Comparison of ENCODE assay signal across 26 mouse cellular contexts in the genomic region with DNA sequence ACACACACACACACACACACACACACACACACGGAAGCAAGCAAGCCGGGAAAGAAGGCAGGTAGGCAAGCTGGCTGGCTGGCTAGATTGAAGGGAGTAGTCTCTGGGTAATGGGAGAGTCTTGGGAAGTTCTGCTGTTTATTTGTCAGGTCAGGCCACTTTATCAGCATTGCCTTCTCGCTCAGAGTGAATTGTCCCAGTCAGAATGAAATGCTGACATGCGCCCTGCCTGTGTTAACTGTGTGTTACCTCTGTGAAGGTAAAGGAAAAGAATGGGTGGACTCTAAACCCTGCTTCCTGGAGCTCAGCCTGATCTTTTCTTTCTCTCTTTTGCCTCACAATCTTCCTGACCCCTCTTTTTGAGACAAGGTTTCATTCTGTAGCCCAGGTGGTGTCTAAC. TPM values are rescaled to one million over a fixed set of nuclear protein-coding genes. Genes with fewer than 3 reads are reported as not detected.
DNase-seq lines count a peak whose midpoint lies in the region; ATAC-seq and TF ChIP-seq lines count a peak whose summit lies in the region.
"Had no signal": no experiment of that assay in that cellular context is flagged by ENCODE, and none has a peak within 500 bp of the region (broad histone marks: within the 10 kb centered on the region; RNA-seq: fewer than 3 reads in every experiment).

No protein-coding gene starts in this region.

- WGBS in intestine, embryonic 15.5 days: 21% methylated on average over 4 of the region's 4 CpGs
- WGBS in liver, embryonic 11.5 days: 36% methylated on average over 4 of the region's 4 CpGs
- WGBS in liver, postnatal 0 days (ENCODE audit: insufficient replicate concordance): 46% methylated on average over 4 of the region's 4 CpGs
- WGBS in stomach, postnatal 0 days: 22% methylated on average over 3 of the region's 4 CpGs
- WGBS in cerebellum, adult 2 months: 66% methylated on average over 4 of the region's 4 CpGs

- H3K36me3 ChIP-seq in intestine, embryonic 15.5 days: no peaks in the 10 kb centered on the region
- no peaks in the 10 kb centered on the region for H3K36me3 ChIP-seq in liver, embryonic 11.5 days (ENCODE audit: control insufficient read depth, insufficient read depth, low read length)
- no peaks in the 10 kb centered on the region for H3K36me3 ChIP-seq in liver, postnatal 0 days (replicated peaks; ENCODE audit: insufficient read depth, low read length)
- no peaks in the 10 kb centered on the region for H3K36me3 ChIP-seq in stomach, postnatal 0 days (ENCODE audit: control insufficient read depth, insufficient read depth, low read length)
- H3K36me3 ChIP-seq: heart, embryonic 10.5 days; heart, embryonic 15.5 days; limb, embryonic 13.5 days; midbrain, embryonic 10.5 days; neural tube, embryonic 13.5 days had no signal

- TF ChIP-seq POLR2A in cerebellum, adult 2 months (IDR thresholded peaks at IDR 0.05; ENCODE audit: borderline replicate concordance, insufficient read depth, low read length): no peak

- no peak for DNase-seq in liver, embryonic 11.5 days (ENCODE audit: low spot score)
- no peak for DNase-seq in liver, postnatal 0 days
- DNase-seq in stomach, postnatal 0 days (ENCODE audit: low spot score): peak; percentile 57
- no peak for DNase-seq in kidney, adult 18-20 months
- DNase-seq in cerebellum, adult 9-11 months: no peak
- DNase-seq in cerebellum, adult 2 months: no peak
- DNase-seq: adrenal gland, adult 8-10 months; cerebellum, adult 8-10 months; cerebellum, postnatal 36 days; gastrocnemius, postnatal 25 days; heart, adult 11 months; kidney, postnatal 36 days; lung, adult 2 months; lung, postnatal 10 days; spleen, adult 18-20 months had no signal

- H3K9ac ChIP-seq in intestine, embryonic 15.5 days: no peak overlapping the region
- H3K9ac ChIP-seq in liver, embryonic 11.5 days (ENCODE audit: low read depth, low read length): no peak overlapping the region
- 0 out of 2 replicates have a peak overlapping the region, but pooled peaks have one; percentile 21 for H3K9ac ChIP-seq in liver, postnatal 0 days (replicated peaks)
- H3K9ac ChIP-seq in stomach, postnatal 0 days (ENCODE audit: low read length): no peak overlapping the region; the same call in 1 of the 2 replicates
- H3K9ac ChIP-seq: forebrain, embryonic 13.5 days; heart, embryonic 15.5 days; limb, embryonic 13.5 days; neural tube, embryonic 13.5 days had no signal

- H3K4me2 ChIP-seq in intestine, embryonic 15.5 days (replicated peaks): 0 out of 2 replicates have a peak overlapping the region, but pooled peaks have one; percentile 14
- peak overlapping the region; percentile 27 for H3K4me2 ChIP-seq in liver, embryonic 11.5 days
- peak overlapping the region; percentile 51 for H3K4me2 ChIP-seq in liver, postnatal 0 days (ENCODE audit: low read depth, low read length)
- H3K4me2 ChIP-seq in stomach, postnatal 0 days (replicated peaks; ENCODE audit: low read depth): no peak overlapping the region
- H3K4me2 ChIP-seq: forebrain, embryonic 13.5 days; heart, embryonic 15.5 days; limb, embryonic 13.5 days; neural tube, embryonic 13.5 days had no signal

- H3K27ac ChIP-seq in intestine, embryonic 15.5 days: peak overlapping the region; percentile 76
- 0 out of 2 replicates have a peak overlapping the region, but pooled peaks have one; percentile 32 for H3K27ac ChIP-seq in liver, embryonic 11.5 days (ENCODE audit: low read depth, low read length)
- peak overlapping the region; percentile 63 for H3K27ac ChIP-seq in liver, postnatal 0 days (ENCODE audit: low read depth)
- peak overlapping the region; percentile 58 for H3K27ac ChIP-seq in stomach, postnatal 0 days (replicated peaks)
- H3K27ac ChIP-seq in cerebellum, adult 2 months (ENCODE audit: insufficient read depth, low read length): no peak overlapping the region
- H3K27ac ChIP-seq: forebrain, embryonic 13.5 days; heart, embryonic 10.5 days; heart, embryonic 15.5 days; layer of hippocampus, adult 2 months; limb, embryonic 13.5 days; midbrain, embryonic 10.5 days; neural tube, embryonic 13.5 days had no signal

- no peak for TF ChIP-seq CTCF in liver, postnatal 0 days (IDR thresholded peaks at IDR 0.05; ENCODE audit: low read depth)
- no peak for TF ChIP-seq CTCF in stomach, postnatal 0 days (IDR thresholded peaks at IDR 0.05; ENCODE audit: low read depth)
- TF ChIP-seq CTCF in cerebellum, adult 2 months (IDR thresholded peaks at IDR 0.05; ENCODE audit: borderline replicate concordance, insufficient read depth, low read depth, low read length): no peak

- H3K27me3 ChIP-seq in intestine, embryonic 15.5 days (replicated peaks): no peaks in the 10 kb centered on the region
- H3K27me3 ChIP-seq in liver, embryonic 11.5 days (replicated peaks; ENCODE audit: control insufficient read depth, insufficient read depth, low read length): no peaks in the 10 kb centered on the region
- no peaks in the 10 kb centered on the region for H3K27me3 ChIP-seq in liver, postnatal 0 days (ENCODE audit: insufficient read depth, low read length)
- H3K27me3 ChIP-seq in stomach, postnatal 0 days (ENCODE audit: control insufficient read depth, insufficient read depth, low read length): no peaks in the 10 kb centered on the region
- no peaks in the 10 kb centered on the region; the same call in 1 of the 2 replicates for H3K27me3 ChIP-seq in cerebellum, adult 2 months (ENCODE audit: control insufficient read depth, insufficient read depth, low read length)
- H3K27me3 ChIP-seq: forebrain, embryonic 13.5 days; heart, embryonic 15.5 days; limb, embryonic 13.5 days; neural tube, embryonic 13.5 days had no signal

- H3K4me3 ChIP-seq in intestine, embryonic 15.5 days (replicated peaks): no peak overlapping the region
- H3K4me3 ChIP-seq in liver, embryonic 11.5 days (ENCODE audit: low read depth, low read length): no peak overlapping the region
- H3K4me3 ChIP-seq in liver, postnatal 0 days (ENCODE audit: low read depth, low read length): no peak overlapping the region
- no peak overlapping the region for H3K4me3 ChIP-seq in stomach, postnatal 0 days (ENCODE audit: low read depth, low read length)
- H3K4me3 ChIP-seq in cerebellum, adult 2 months (replicated peaks; ENCODE audit: insufficient read depth, low read depth, low read length): no peak overlapping the region
- H3K4me3 ChIP-seq: forebrain, embryonic 13.5 days; heart, embryonic 10.5 days; heart, embryonic 15.5 days; layer of hippocampus, adult 2 months; limb, embryonic 13.5 days; midbrain, embryonic 10.5 days; myocyte; neural tube, embryonic 13.5 days had no signal

- peak; percentile 74 for ATAC-seq in intestine, embryonic 15.5 days
- ATAC-seq in liver, embryonic 11.5 days (replicated peaks; ENCODE audit: low FRiP score): no peak
- ATAC-seq in liver, postnatal 0 days: peak; percentile 30; the same call in 1 of the 2 replicates
- ATAC-seq in stomach, postnatal 0 days (ENCODE audit: low FRiP score, low TSS enrichment): peak; percentile 85
- ATAC-seq: CD4-positive, CD25-positive, alpha-beta regulatory T cell, adult 4 months; forebrain, embryonic 13.5 days; hindbrain, embryonic 16.5 days had no signal

- no peaks in the 10 kb centered on the region for H3K9me3 ChIP-seq in intestine, embryonic 15.5 days
- no peaks in the 10 kb centered on the region for H3K9me3 ChIP-seq in liver, embryonic 11.5 days (ENCODE audit: control insufficient read depth, low read length)
- H3K9me3 ChIP-seq in liver, postnatal 0 days (ENCODE audit: low read length): no peaks in the 10 kb centered on the region
- no peaks in the 10 kb centered on the region for H3K9me3 ChIP-seq in stomach, postnatal 0 days (ENCODE audit: control insufficient read depth, low read length)
- H3K9me3 ChIP-seq: forebrain, embryonic 13.5 days; heart, embryonic 10.5 days; heart, embryonic 15.5 days; limb, embryonic 13.5 days; midbrain, embryonic 10.5 days; neural tube, embryonic 13.5 days had no signal

- no peaks in the 10 kb centered on the region for H3K4me1 ChIP-seq in intestine, embryonic 15.5 days (replicated peaks)
- no peaks in the 10 kb centered on the region for H3K4me1 ChIP-seq in liver, embryonic 11.5 days (replicated peaks; ENCODE audit: control insufficient read depth, insufficient read depth, low read length)
- H3K4me1 ChIP-seq in liver, postnatal 0 days (ENCODE audit: insufficient read depth): peaks cover 7% of the 10 kb centered on the region; the same call in 1 of the 2 replicates
- no peaks in the 10 kb centered on the region for H3K4me1 ChIP-seq in stomach, postnatal 0 days (replicated peaks; ENCODE audit: control insufficient read depth, insufficient read depth)
- no peaks in the 10 kb centered on the region for H3K4me1 ChIP-seq in cerebellum, adult 2 months (ENCODE audit: control insufficient read depth, insufficient read depth, low read length)
- H3K4me1 ChIP-seq: forebrain, embryonic 13.5 days; heart, embryonic 15.5 days; midbrain, embryonic 10.5 days; neural tube, embryonic 13.5 days had no signal

- TF ChIP-seq EP300 in liver, postnatal 0 days (IDR thresholded peaks at IDR 0.05; ENCODE audit: low read depth): no peak
- no peak for TF ChIP-seq EP300 in stomach, postnatal 0 days (optimal IDR thresholded peaks at IDR 0.05)

RNA-seq across cellular contexts. Expression of gene Rnf103, which starts 5.7 kb away (rescaled TPM):
- 27.9 and 29.9 TPM in 2 replicates for polyA plus RNA-seq in intestine, embryonic 15.5 days (2015; fragmentation: Nextera tagmentation; extraction: Ambion mirVana)
- 13.6 and 13.7 TPM in 2 replicates for polyA plus RNA-seq in liver, embryonic 11.5 days (2014; fragmentation: Nextera tagmentation; extraction: Ambion mirVana)
- 24.0 and 28.0 TPM in 2 replicates for polyA plus RNA-seq in liver, postnatal 0 days (2015; fragmentation: Nextera tagmentation; extraction: Ambion mirVana)
- 25.4 and 25.9 TPM in 2 replicates for polyA plus RNA-seq in stomach, postnatal 0 days (2015; fragmentation: Nextera tagmentation; extraction: Ambion mirVana)
- polyA plus RNA-seq in cerebellum, adult 2 months (2012; rRNA removed): 40.2 and 40.6 TPM in 2 replicates

RNA-seq across cellular contexts. Expression of gene Rmnd5a, which starts 47.5 kb away (rescaled TPM):
- 13.9 and 16.0 TPM in 2 replicates for polyA plus RNA-seq in intestine, embryonic 15.5 days (2015; fragmentation: Nextera tagmentation; extraction: Ambion mirVana)
- polyA plus RNA-seq in liver, embryonic 11.5 days (2014; fragmentation: Nextera tagmentation; extraction: Ambion mirVana): 9.4 and 10.0 TPM in 2 replicates
- polyA plus RNA-seq in liver, postnatal 0 days (2015; fragmentation: Nextera tagmentation; extraction: Ambion mirVana): 6.3 and 6.6 TPM in 2 replicates
- polyA plus RNA-seq in stomach, postnatal 0 days (2015; fragmentation: Nextera tagmentation; extraction: Ambion mirVana): 11.3 and 13.5 TPM in 2 replicates
- 110 and 113 TPM in 2 replicates for polyA plus RNA-seq in cerebellum, adult 2 months (2012; rRNA removed)

RNA-seq across cellular contexts. Expression of gene Chmp3, which starts 55.6 kb away (rescaled TPM):
- polyA plus RNA-seq in intestine, embryonic 15.5 days (2015; fragmentation: Nextera tagmentation; extraction: Ambion mirVana): 68.9 and 70.2 TPM in 2 replicates
- polyA plus RNA-seq in liver, embryonic 11.5 days (2014; fragmentation: Nextera tagmentation; extraction: Ambion mirVana): 48.2 and 54.3 TPM in 2 replicates
- polyA plus RNA-seq in liver, postnatal 0 days (2015; fragmentation: Nextera tagmentation; extraction: Ambion mirVana): 32.8 and 34.9 TPM in 2 replicates
- polyA plus RNA-seq in stomach, postnatal 0 days (2015; fragmentation: Nextera tagmentation; extraction: Ambion mirVana): 88.5 and 91.4 TPM in 2 replicates
- polyA plus RNA-seq in cerebellum, adult 2 months (2012; rRNA removed): 115 and 125 TPM in 2 replicates
